Mouse (Mus musculus): ENCODE measurements around the gene Sobp. TPM values are rescaled to one million over a fixed set of nuclear protein-coding genes. Genes with fewer than 3 reads are reported as not detected.
A peak's percentile ranks its signal among the peaks of the same experiment; 100 is the strongest.

Gene Sobp
- polyA plus RNA-seq, 1 experiment from 2014 or later = 2.0 TPM

GRCm38 (mm10) chr10:43036646-43037454 is 137.5 kb downstream of the Sobp start:
- H3K4me1 ChIP-seq = peaks cover 55% of the 10 kb centered on the region
- peak overlapping the region; percentile 50 for H3K27ac ChIP-seq (replicated peaks)
- DNase-seq (ENCODE audit: low spot score) = peak; percentile 30
- H3K9me3 ChIP-seq (replicated peaks) = no peaks in the 10 kb centered on the region
- peaks cover 4% of the 10 kb centered on the region; the same call in 1 of the 2 replicates for H3K27me3 ChIP-seq (ENCODE audit: low read depth, poor library complexity, severe bottlenecking)
- H3K36me3 ChIP-seq = peaks cover 8% of the 10 kb centered on the region
- WGBS = 54% methylated on average over 21 of the region's 21 CpGs
- 0 out of 2 replicates have a peak overlapping the region, but pooled peaks have one; percentile 16 for H3K4me3 ChIP-seq

- Histone ChIP-seq H3K36me3 (peaks cover 8% of the 10 kb centered on the region), H3K27ac (replicated peaks) (no peak overlapping the region), H3K4me3 (no peak overlapping the region), H3K4me1 (peaks cover 55% of the 10 kb centered on the region), H3K27me3 (ENCODE audit: low read depth, poor library complexity, severe bottlenecking) (0 out of 2 replicates have a peak, but pooled peaks cover 4% of the 10 kb centered on the region), H3K9me3 (replicated peaks) (no peaks in the 10 kb centered on the region)
- 77% methylated on average over 8 of the region's 8 CpGs for WGBS
- no peak for DNase-seq (ENCODE audit: low spot score)
Observed at GRCm38 (mm10) chr10:43035579-43035978, 138.8 kb downstream of the Sobp start.

- WGBS = 79% methylated on average over 4 of the region's 4 CpGs
- no peak for DNase-seq (ENCODE audit: low spot score)
- H3K27me3 ChIP-seq (ENCODE audit: low read depth, poor library complexity, severe bottlenecking) = 0 out of 2 replicates have a peak, but pooled peaks cover 4% of the 10 kb centered on the region
- H3K9me3 ChIP-seq (replicated peaks) = no peaks in the 10 kb centered on the region
- no peak overlapping the region for H3K27ac ChIP-seq (replicated peaks)
- peaks cover 2% of the 10 kb centered on the region; the same call in 1 of the 2 replicates for H3K36me3 ChIP-seq
- peaks cover 59% of the 10 kb centered on the region for H3K4me1 ChIP-seq
- H3K4me3 ChIP-seq = no peak overlapping the region
Observed at GRCm38 (mm10) chr10:43034811-43035210, 139.5 kb downstream of the Sobp start.

- Histone ChIP-seq H3K9me3 (replicated peaks) (no peaks in the 10 kb centered on the region), H3K27ac (replicated peaks) (no peak overlapping the region), H3K27me3 (ENCODE audit: low read depth, poor library complexity, severe bottlenecking) (0 out of 2 replicates have a peak, but pooled peaks cover 4% of the 10 kb centered on the region), H3K36me3 (no peaks in the 10 kb centered on the region), H3K4me1 (peaks cover 60% of the 10 kb centered on the region), H3K4me3 (no peak overlapping the region)
- no peak for DNase-seq (ENCODE audit: low spot score)
- WGBS = 79% methylated on average over 15 of the region's 15 CpGs
Observed at GRCm38 (mm10) chr10:43033481-43034248, 140.7 kb downstream of the Sobp start.

- Histone ChIP-seq H3K27ac (replicated peaks) (no peak overlapping the region), H3K9me3 (replicated peaks) (no peaks in the 10 kb centered on the region), H3K4me1 (peaks cover 34% of the 10 kb centered on the region), H3K4me3 (no peak overlapping the region), H3K36me3 (no peaks in the 10 kb centered on the region), H3K27me3 (ENCODE audit: low read depth, poor library complexity, severe bottlenecking) (peaks cover 35% of the 10 kb centered on the region)
- WGBS = 76% methylated on average over 9 of the region's 9 CpGs
- no peak for DNase-seq (ENCODE audit: low spot score)
Observed at GRCm38 (mm10) chr10:43027006-43027405, 147.3 kb downstream of the Sobp start.

- Histone ChIP-seq H3K9me3 (replicated peaks) (no peaks in the 10 kb centered on the region), H3K4me1 (peaks cover 38% of the 10 kb centered on the region), H3K4me3 (no peak overlapping the region), H3K27me3 (ENCODE audit: low read depth, poor library complexity, severe bottlenecking) (peaks cover 69% of the 10 kb centered on the region), H3K27ac (replicated peaks) (no peak overlapping the region), H3K36me3 (peaks cover 2% of the 10 kb centered on the region; the same call in 1 of the 2 replicates)
- 84% methylated on average over 10 of the region's 10 CpGs for WGBS
- DNase-seq (ENCODE audit: low spot score) = no peak
Observed at GRCm38 (mm10) chr10:43023454-43024194, 150.7 kb downstream of the Sobp start.

- peaks cover 2% of the 10 kb centered on the region; the same call in 1 of the 2 replicates for H3K36me3 ChIP-seq
- peak; percentile 51 for DNase-seq (ENCODE audit: low spot score)
- 2% methylated on average over 29 of the region's 29 CpGs for WGBS
- no peaks in the 10 kb centered on the region for H3K9me3 ChIP-seq (replicated peaks)
- peak overlapping the region; percentile 71 for H3K4me3 ChIP-seq
- H3K4me1 ChIP-seq = peaks cover 29% of the 10 kb centered on the region
- H3K27me3 ChIP-seq (ENCODE audit: low read depth, poor library complexity, severe bottlenecking) = peaks cover 77% of the 10 kb centered on the region
- H3K27ac ChIP-seq (replicated peaks) = peak overlapping the region; percentile 78
Observed at GRCm38 (mm10) chr10:43022190-43022761, 152.1 kb downstream of the Sobp start.

GRCm38 (mm10) chr10:43021512-43022116 is 152.7 kb downstream of the Sobp start:
- H3K4me3 ChIP-seq = peak overlapping the region; percentile 71
- H3K27ac ChIP-seq (replicated peaks) = peak overlapping the region; percentile 78
- DNase-seq (ENCODE audit: low spot score) = peak; percentile 64
- H3K27me3 ChIP-seq (ENCODE audit: low read depth, poor library complexity, severe bottlenecking) = peaks cover 81% of the 10 kb centered on the region
- no peaks in the 10 kb centered on the region for H3K9me3 ChIP-seq (replicated peaks)
- peaks cover 2% of the 10 kb centered on the region; the same call in 1 of the 2 replicates for H3K36me3 ChIP-seq
- peaks cover 22% of the 10 kb centered on the region for H3K4me1 ChIP-seq
- WGBS = under 1% methylated on average over 69 of the region's 69 CpGs

GRCm38 (mm10) chr10:43021017-43021416 is 153.3 kb downstream of the Sobp start:
- no peak for DNase-seq (ENCODE audit: low spot score)
- H3K9me3 ChIP-seq (replicated peaks) = no peaks in the 10 kb centered on the region
- peak overlapping the region; percentile 71 for H3K4me3 ChIP-seq
- 3% methylated on average over 35 of the region's 35 CpGs for WGBS
- H3K36me3 ChIP-seq = peaks cover 2% of the 10 kb centered on the region; the same call in 1 of the 2 replicates
- H3K27ac ChIP-seq (replicated peaks) = peak overlapping the region; percentile 78
- peaks cover 81% of the 10 kb centered on the region for H3K27me3 ChIP-seq (ENCODE audit: low read depth, poor library complexity, severe bottlenecking)
- peaks cover 22% of the 10 kb centered on the region for H3K4me1 ChIP-seq

- no peaks in the 10 kb centered on the region for H3K36me3 ChIP-seq
- H3K9me3 ChIP-seq (replicated peaks) = no peaks in the 10 kb centered on the region
- H3K4me3 ChIP-seq = no peak overlapping the region
- no peak overlapping the region for H3K27ac ChIP-seq (replicated peaks)
- peaks cover 4% of the 10 kb centered on the region; the same call in 1 of the 2 replicates for H3K4me1 ChIP-seq
- peaks cover 33% of the 10 kb centered on the region for H3K27me3 ChIP-seq (ENCODE audit: low read depth, poor library complexity, severe bottlenecking)
- 92% methylated on average over 5 of the region's 5 CpGs for WGBS
- no peak for DNase-seq (ENCODE audit: low spot score)
Observed at GRCm38 (mm10) chr10:43014782-43015181, 159.5 kb downstream of the Sobp start.

GRCm38 (mm10) chr10:43014358-43014757 is 160.0 kb downstream of the Sobp start:
- H3K9me3 ChIP-seq (replicated peaks) = no peaks in the 10 kb centered on the region
- WGBS = 87% methylated on average over 4 of the region's 4 CpGs
- peaks cover 28% of the 10 kb centered on the region for H3K27me3 ChIP-seq (ENCODE audit: low read depth, poor library complexity, severe bottlenecking)
- peaks cover 4% of the 10 kb centered on the region; the same call in 1 of the 2 replicates for H3K4me1 ChIP-seq
- no peak for DNase-seq (ENCODE audit: low spot score)
- no peak overlapping the region for H3K27ac ChIP-seq (replicated peaks)
- no peaks in the 10 kb centered on the region for H3K36me3 ChIP-seq
- no peak overlapping the region for H3K4me3 ChIP-seq
